Mouse (Mus musculus): ENCODE results near the gene Ank2.

- no peak for TF ChIP-seq CTCF (IDR thresholded peaks at IDR 0.05; ENCODE audit: low read depth)
- TF ChIP-seq EP300 (IDR thresholded peaks at IDR 0.05; ENCODE audit: low read depth) = no peak
Observed at GRCm38 (mm10) chr3:127293479-127293874, 205.7 kb downstream of the Ank2 start.

Measured in liver, postnatal 0 days (tissue).